Mouse (Mus musculus) pancreas, adult 10 weeks (tissue): Measurements from ENCODE around the gene Cpa4. TPM values are rescaled to one million over a fixed set of nuclear protein-coding genes. Genes with fewer than 3 reads are reported as not detected.

ENCODE experiments used
- polyA plus RNA-seq: library from polyadenylated mRNA; stranded (reverse); fragments of 350-450 nt; fragmentation: Illumina TruSeq; extraction: RNeasy Lipid Tissue Mini Kit (QIAGEN cat#74804); gene quantifications from one replicate; pipeline ENCODE4 v1.2.3, GENCODE M21; 2015; ENCODE audit warnings: low read depth, low replicate concordance; ENCODE audit not compliant: insufficient read depth

Cpa4 gene
- polyA plus RNA-seq, result not detected

GRCm38 (mm10) chr6:30568069-30568468 is at the start of gene Cpa4:
Gene Cpa4, plus strand, starts transcription at chr6:30568369.

GRCm38 (mm10) chr6:30541009-30541799 is 27.0 kb upstream of the Cpa4 start, which contains the start of gene Cpa2:
Gene Cpa2, plus strand, starts transcription at chr6:30541582.

GRCm38 (mm10) chr6:30610710-30611109 is 42.5 kb downstream of the Cpa4 start, which contains the start of gene Cpa5:
Gene Cpa5, plus strand, starts transcription at chr6:30611010.

GRCm38 (mm10) chr6:30638674-30639268 is 70.6 kb downstream of the Cpa4 start, which contains the start of gene Cpa1:
Gene Cpa1, plus strand, starts transcription at chr6:30639218.

Other genes starting within 250 kb of the Cpa4 start
- 4.4 TPM for gene Zc3hc1, start 177.3 kb upstream of the Cpa4 start, polyA plus RNA-seq
- gene Klhdc10, start 166.5 kb upstream of the Cpa4 start, polyA plus RNA-seq, result 9.6 TPM
- gene Tmem209, start 58.6 kb upstream of the Cpa4 start, polyA plus RNA-seq, result 2.9 TPM
- not detected for gene Ssmem1, start 58.5 kb upstream of the Cpa4 start, polyA plus RNA-seq
- gene Cpa2, start 26.8 kb upstream of the Cpa4 start, polyA plus RNA-seq, result 4,945 TPM
- gene Cpa5, start 42.6 kb downstream of the Cpa4 start, polyA plus RNA-seq, result not detected
- 22,942 TPM for gene Cpa1, start 70.8 kb downstream of the Cpa4 start, polyA plus RNA-seq
- gene Cep41, start 125.4 kb downstream of the Cpa4 start, polyA plus RNA-seq, result 2.1 TPM
- 6.2 TPM for gene Mest, start 155.2 kb downstream of the Cpa4 start, polyA plus RNA-seq